ENCODE assay signal across 11 mouse cellular contexts in genomic region chr2:179615906-179616305, GRCm38 (mm10).
A peak's percentile ranks its signal among the peaks of the same experiment; 100 is the strongest.
DNase-seq lines count a peak whose midpoint lies in the region; ATAC-seq and TF ChIP-seq lines count a peak whose summit lies in the region.
"Had no signal": no experiment of that assay in that cellular context is flagged by ENCODE, and none has a peak within 500 bp of the region (broad histone marks: within the 10 kb centered on the region; RNA-seq: fewer than 3 reads in every experiment).

No protein-coding gene starts in this region.

- TF ChIP-seq EP300 in heart, postnatal 0 days (IDR thresholded peaks at IDR 0.05; ENCODE audit: low read depth): no peak

- ATAC-seq in heart, postnatal 0 days (ENCODE audit: insufficient read depth, low read depth): no peak

- peak; percentile 41 for DNase-seq in heart, postnatal 0 days (ENCODE audit: low spot score)
- no peak for DNase-seq in heart, adult 8-10 months (ENCODE audit: low spot score)
- peak; percentile 46 for DNase-seq in lung, postnatal 14 days
- DNase-seq in lung, adult 18-20 months: no peak
- DNase-seq in R1 (ENCODE audit: low read depth, low spot score) (peak; percentile 38), MN1 (ENCODE audit: low spot score) (no peak)
- peak; percentile 70 for DNase-seq in hindlimb bud, embryonic 11.5 days (ENCODE audit: extremely low spot score, low read depth, low spot score)
- DNase-seq in layer of hippocampus, adult 9-10 months (ENCODE audit: low spot score): no peak
- DNase-seq: thymus, postnatal 14 days had no signal

- H3K36me3 ChIP-seq in heart, postnatal 0 days (replicated peaks; ENCODE audit: control insufficient read depth, insufficient read depth, low read length): no peaks in the 10 kb centered on the region

- H3K9ac ChIP-seq in heart, postnatal 0 days (replicated peaks; ENCODE audit: low read depth, low read length): no peak overlapping the region
- H3K9ac ChIP-seq: liver, embryonic 14.5 days had no signal

- H3K4me1 ChIP-seq in heart, postnatal 0 days (ENCODE audit: control insufficient read depth, insufficient read depth): no peaks in the 10 kb centered on the region

- no peaks in the 10 kb centered on the region for H3K27me3 ChIP-seq in heart, postnatal 0 days (ENCODE audit: control insufficient read depth, insufficient read depth, low read length)

- H3K4me3 ChIP-seq in heart, postnatal 0 days (ENCODE audit: low read depth, low read length): no peak overlapping the region
- H3K4me3 ChIP-seq: layer of hippocampus, adult 2 months had no signal

- no peaks in the 10 kb centered on the region for H3K9me3 ChIP-seq in heart, postnatal 0 days (replicated peaks; ENCODE audit: control insufficient read depth, low read length)

- H3K4me2 ChIP-seq in heart, postnatal 0 days (ENCODE audit: low read depth, low read length): no peak overlapping the region

- WGBS in heart, postnatal 0 days: 39% methylated on average over 5 of the region's 5 CpGs

- no peak overlapping the region for H3K27ac ChIP-seq in heart, postnatal 0 days (ENCODE audit: low read depth)
- H3K27ac ChIP-seq: layer of hippocampus, adult 2 months; liver, embryonic 14.5 days had no signal

- TF ChIP-seq CTCF in heart, postnatal 0 days (IDR thresholded peaks at IDR 0.05; ENCODE audit: low read depth): no peak

Comparison
In these comparisons a context has a peak if more than half of its experiments do, and no peak if none do; other contexts are left out.
1. DNase-seq: peak in heart, postnatal 0 days (single experiment), lung, postnatal 14 days (single experiment), R1 (single experiment) and hindlimb bud, embryonic 11.5 days (single experiment); none in heart, adult 8-10 months (single experiment), lung, adult 18-20 months (0 of 2), layer of hippocampus, adult 9-10 months (single experiment) and MN1 (single experiment).